1 mouse cellular context compared by ENCODE assay signal in genomic region chr7:127393157-127393943, GRCm38 (mm10).
TF ChIP-seq lines count a peak whose summit lies in the region.

TSS of gene E430018J23Rik (minus strand) at chr7:127393629.

TF ChIP-seq in CH12.LX, 34 proteins besides CTCF, POLR2A, EP300 and RAD21 (continued from another document):
- TF ChIP-seq MAX (IDR thresholded peaks at IDR 0.05; ENCODE audit: low read length) (peak; percentile 51; the same call in 1 of the 2 replicates), E2F4 (IDR thresholded peaks at IDR 0.05; ENCODE audit: insufficient replicate concordance, low read depth, low read length) (no peak), USF1 (IDR thresholded peaks at IDR 0.05; ENCODE audit: low read depth, low read length) (no peak), KAT2A (IDR thresholded peaks at IDR 0.05; ENCODE audit: insufficient replicate concordance, low read length) (peak; percentile 77; the same call in 1 of the 2 replicates), NRF1 (IDR thresholded peaks at IDR 0.05; ENCODE audit: low read depth, low read length) (peak; percentile 68), MAZ (IDR thresholded peaks at IDR 0.05; ENCODE audit: low read depth, low read length) (peak; percentile 63; the same call in 1 of the 2 replicates), ZNF384 (IDR thresholded peaks at IDR 0.05; ENCODE audit: low read depth, low read length) (no peak), HCFC1 (IDR thresholded peaks at IDR 0.05; ENCODE audit: low read depth, low read length) (peak; percentile 89), RCOR1 (conservative IDR thresholded peaks at IDR 0.05; ENCODE audit: low read depth, low read length) (no peak; the same call in 1 of the 2 replicates), CHD1 (IDR thresholded peaks at IDR 0.05; ENCODE audit: low read depth, low read length) (no peak), BHLHE40 (IDR thresholded peaks at IDR 0.05; ENCODE audit: low read depth, low read length) (0 out of 2 replicates have a peak, but pooled peaks have one; percentile 7), JUND (conservative IDR thresholded peaks at IDR 0.05; ENCODE audit: low read depth, low read length) (no peak; the same call in 1 of the 2 replicates)
